Mouse (Mus musculus) kidney, adult 2 months (tissue): ENCODE data around the gene Arhgef7. TPM values are rescaled to one million over a fixed set of nuclear protein-coding genes. Genes with fewer than 3 reads are reported as not detected.
A peak's percentile ranks its signal among the peaks of the same experiment; 100 is the strongest.

Source experiments
- DNase-seq: peaks from one replicate; pipeline ENCODE4 v3.0.0; 2021
- H3K27ac ChIP-seq: fragments of 200-500 bp; 2 replicates; pipeline ENCODE4 v1.5.1; 2012; ENCODE audit warnings: low read depth, low read length, control low read depth, inconsistent platforms; ENCODE audit not compliant: insufficient read depth
- H3K27me3 ChIP-seq: fragments of 200-500 bp; replicated peaks from 2 replicates; pipeline ENCODE4 v1.6.1; 2012; ENCODE audit warnings: mild to moderate bottlenecking, moderate library complexity, low read length, inconsistent platforms; ENCODE audit not compliant: control insufficient read depth, insufficient read depth
- H3K36me3 ChIP-seq: fragments of 200-500 bp; 2 replicates; pipeline ENCODE4 v1.6.1; 2012; ENCODE audit warnings: mild to moderate bottlenecking, moderate library complexity, low read length, inconsistent platforms; ENCODE audit not compliant: control insufficient read depth, insufficient read depth
- H3K4me1 ChIP-seq: fragments of 200-500 bp; 2 replicates; pipeline ENCODE4 v1.6.1; 2011; ENCODE audit warnings: low read length; ENCODE audit not compliant: control insufficient read depth, insufficient read depth
- H3K4me3 ChIP-seq: fragments of 200-500 bp; 2 replicates; pipeline ENCODE4 v1.5.1; 2011; ENCODE audit warnings: mild to moderate bottlenecking, low read depth, low read length, control low read depth; ENCODE audit not compliant: insufficient read depth
- CTCF ChIP-seq: fragments of 200-500 bp; conservative IDR thresholded peaks from 2 replicates; pipeline ENCODE4 v1.5.1; 2011; ENCODE audit warnings: low read depth, mild to moderate bottlenecking, control low read depth, low read length, moderate library complexity, mixed read lengths; ENCODE audit not compliant: insufficient read depth, insufficient read length
- POLR2A ChIP-seq: fragments of 200-500 bp; IDR thresholded peaks from one replicate; pipeline ENCODE4 v1.6.1; 2011; ENCODE audit warnings: low read depth, low read length, control low read depth
- whole genome bisulfite sequencing: fragments of 180-500 bp; shearing (Covaris S2); methylation state at CpG from one replicate; pipeline ENCODE4 v1.1.7; 2018; 5-methylcytosine and 5-hydroxymethylcytosine counted together
- polyA plus RNA-seq: library from polyadenylated mRNA; depleted of rRNA; stranded (reverse); fragments of >200 nt; gene quantifications from 2 replicates; pipeline ENCODE4 v1.2.3, GENCODE M21; 2012

Arhgef7 gene
- polyA plus RNA-seq, 1 experiment = 49.6 TPM

DNA sequence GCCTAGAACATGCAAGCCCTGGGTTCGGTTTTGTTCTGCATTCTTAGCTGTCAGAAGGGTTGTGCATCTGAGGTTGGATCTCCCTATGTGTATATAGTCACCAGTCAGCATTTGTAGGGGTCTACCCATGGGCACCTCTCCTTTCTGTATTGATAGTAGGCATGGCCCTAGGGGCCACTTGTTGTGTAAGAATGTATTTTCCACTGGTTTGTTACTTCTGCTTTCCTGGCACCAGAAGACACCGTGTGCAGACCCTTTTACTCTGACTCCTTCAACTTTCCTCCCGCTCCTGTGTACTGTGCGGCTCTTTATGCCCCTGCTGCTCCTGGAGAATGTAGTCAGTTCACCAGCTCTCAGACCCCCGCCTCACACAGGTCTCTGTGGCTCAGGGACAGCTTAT lies 80.5 kb downstream of the Arhgef7 start:
- no peak overlapping the region for H3K4me3 ChIP-seq
- DNase-seq = no peak
- peaks cover 3% of the 10 kb centered on the region; the same call in 1 of the 2 replicates for H3K36me3 ChIP-seq
- WGBS = 92% methylated on average over 5 of the region's 5 CpGs
- no peak for TF ChIP-seq CTCF
- TF ChIP-seq POLR2A = no peak
- no peaks in the 10 kb centered on the region for H3K4me1 ChIP-seq
- no peak overlapping the region for H3K27ac ChIP-seq
- H3K27me3 ChIP-seq = no peaks in the 10 kb centered on the region

DNA sequence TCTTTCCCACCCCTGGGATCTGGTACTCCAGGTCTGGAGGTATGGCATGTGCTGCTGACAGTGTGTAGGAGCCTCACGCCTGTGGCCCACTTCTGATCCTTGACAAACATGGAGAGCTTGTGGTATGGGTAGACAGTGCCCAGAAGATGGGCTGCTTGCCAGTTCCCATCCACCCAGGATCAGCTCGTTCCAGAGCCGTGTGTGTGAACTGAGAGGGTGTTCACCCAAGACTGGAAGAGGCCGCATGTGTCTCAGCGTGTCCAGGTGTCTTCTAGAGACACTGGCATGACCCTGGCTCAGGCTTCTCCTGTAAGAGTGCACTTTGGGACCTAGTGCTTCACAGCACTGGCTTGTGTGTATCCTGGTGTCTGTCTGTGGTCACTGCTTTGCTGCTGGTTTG lies 82.9 kb downstream of the Arhgef7 start:
- Histone ChIP-seq H3K27me3 (no peaks in the 10 kb centered on the region), H3K36me3 (peaks cover 3% of the 10 kb centered on the region; the same call in 1 of the 2 replicates), H3K4me3 (no peak overlapping the region), H3K4me1 (no peaks in the 10 kb centered on the region), H3K27ac (no peak overlapping the region)
- TF ChIP-seq POLR2A = no peak
- TF ChIP-seq CTCF = no peak
- 81% methylated on average over 5 of the region's 5 CpGs for WGBS
- no peak for DNase-seq

DNA sequence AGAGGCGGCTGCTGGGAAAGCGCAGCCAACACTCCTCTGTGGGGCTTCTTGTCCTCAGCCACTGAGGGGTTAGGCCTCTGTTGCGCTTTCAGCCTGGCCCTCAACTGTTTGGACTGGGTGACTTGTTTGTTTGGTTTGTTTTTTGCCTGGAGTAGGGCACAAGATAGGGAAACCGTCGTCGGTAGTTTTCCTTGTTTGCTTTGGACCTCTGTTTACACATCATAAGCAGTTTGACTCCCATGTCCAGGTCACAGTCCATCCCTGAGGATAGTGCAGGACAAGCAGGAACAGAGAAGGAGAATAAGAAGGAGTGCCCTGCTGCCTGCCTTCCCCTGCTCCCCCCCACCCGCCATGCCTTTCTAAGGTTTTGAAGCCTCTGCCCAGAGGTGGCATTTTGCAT lies 86.3 kb downstream of the Arhgef7 start:
- WGBS = 75% methylated on average over 7 of the region's 7 CpGs
- DNase-seq = no peak
- Histone ChIP-seq H3K4me1 (no peaks in the 10 kb centered on the region), H3K36me3 (no peaks in the 10 kb centered on the region; the same call in none of the 2 replicates), H3K27me3 (no peaks in the 10 kb centered on the region), H3K27ac (no peak overlapping the region), H3K4me3 (no peak overlapping the region)
- TF ChIP-seq POLR2A = no peak
- no peak for TF ChIP-seq CTCF

DNA sequence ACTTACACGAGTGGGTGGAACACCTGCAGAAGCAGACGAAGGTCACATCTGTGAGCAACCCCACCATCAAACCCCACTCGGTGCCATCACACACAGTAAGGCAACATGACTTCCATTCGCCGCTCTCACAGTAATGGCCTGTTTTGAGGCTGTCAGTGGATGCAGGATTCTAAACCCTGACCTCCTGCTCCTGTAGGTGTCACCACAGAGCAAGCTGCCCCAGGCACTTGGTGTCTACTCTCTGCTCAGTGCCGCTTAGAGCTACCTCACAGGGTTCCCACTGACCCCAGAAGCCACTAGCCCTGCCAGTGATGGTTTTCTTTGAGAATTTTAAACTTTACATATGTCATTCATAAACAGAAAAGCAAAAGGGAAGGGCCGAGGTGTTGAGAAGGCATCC lies 87.7 kb downstream of the Arhgef7 start:
- WGBS = 79% methylated on average over 7 of the region's 7 CpGs
- DNase-seq = no peak

DNA sequence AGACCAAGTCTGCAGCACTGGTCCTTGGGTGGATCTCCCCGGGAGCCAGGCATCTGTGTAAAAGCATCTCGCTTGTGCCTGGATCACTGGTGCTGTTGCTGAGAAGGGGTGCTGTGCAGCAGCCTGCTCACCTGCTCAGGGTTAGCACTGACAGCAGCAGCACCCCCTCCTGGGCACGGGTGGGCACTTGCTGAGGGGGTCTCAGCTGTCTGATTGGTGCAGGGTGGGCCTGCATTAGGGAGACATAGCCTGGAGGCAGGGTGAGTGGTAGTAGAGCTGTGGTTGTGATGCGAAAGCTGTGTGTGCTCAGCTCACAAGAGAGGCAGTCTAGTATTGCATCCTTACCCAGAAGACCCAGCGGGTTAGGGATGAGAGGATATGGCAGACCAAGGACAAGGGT lies 92.6 kb downstream of the Arhgef7 start:
- TF ChIP-seq CTCF = no peak
- TF ChIP-seq POLR2A = no peak
- 82% methylated on average over 5 of the region's 5 CpGs for WGBS
- Histone ChIP-seq H3K36me3 (no peaks in the 10 kb centered on the region; the same call in none of the 2 replicates), H3K4me1 (no peaks in the 10 kb centered on the region), H3K27ac (no peak overlapping the region), H3K27me3 (no peaks in the 10 kb centered on the region), H3K4me3 (no peak overlapping the region)
- no peak for DNase-seq

More for the DNA sequence above, 87.7 kb downstream of the Arhgef7 start:
- Histone ChIP-seq H3K27me3 (no peaks in the 10 kb centered on the region), H3K4me3 (no peak overlapping the region), H3K4me1 (no peaks in the 10 kb centered on the region), H3K27ac (no peak overlapping the region), H3K36me3 (no peaks in the 10 kb centered on the region; the same call in none of the 2 replicates)
- TF ChIP-seq POLR2A (no peak), CTCF (peak; percentile 42)

DNA sequence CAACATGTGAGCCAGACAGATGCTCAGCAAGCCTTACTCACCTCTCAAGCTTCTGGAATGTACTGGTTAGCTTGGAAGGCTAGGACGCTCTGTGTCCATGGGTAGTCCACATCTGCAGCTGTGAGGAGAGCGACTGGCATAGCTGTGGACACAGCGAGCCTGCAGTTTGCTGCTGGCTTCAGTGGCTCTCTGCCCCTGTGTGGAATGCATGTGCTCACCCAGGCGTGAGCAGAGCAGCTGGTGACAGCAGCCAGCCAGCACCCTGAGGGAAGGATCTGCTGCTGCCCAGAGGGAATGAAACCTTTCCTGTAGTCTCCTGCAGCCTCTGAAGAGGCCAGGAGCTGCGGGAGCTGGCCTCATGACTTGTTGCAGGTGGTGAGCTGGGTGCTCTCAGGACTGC lies 93.0 kb downstream of the Arhgef7 start:
- H3K27me3 ChIP-seq = no peaks in the 10 kb centered on the region
- DNase-seq = no peak
- WGBS = 65% methylated on average over 5 of the region's 5 CpGs
- TF ChIP-seq POLR2A = no peak
- TF ChIP-seq CTCF = no peak
- H3K4me3 ChIP-seq = no peak overlapping the region
- H3K36me3 ChIP-seq = no peaks in the 10 kb centered on the region; the same call in none of the 2 replicates
- H3K27ac ChIP-seq = no peak overlapping the region
- no peaks in the 10 kb centered on the region for H3K4me1 ChIP-seq

DNA sequence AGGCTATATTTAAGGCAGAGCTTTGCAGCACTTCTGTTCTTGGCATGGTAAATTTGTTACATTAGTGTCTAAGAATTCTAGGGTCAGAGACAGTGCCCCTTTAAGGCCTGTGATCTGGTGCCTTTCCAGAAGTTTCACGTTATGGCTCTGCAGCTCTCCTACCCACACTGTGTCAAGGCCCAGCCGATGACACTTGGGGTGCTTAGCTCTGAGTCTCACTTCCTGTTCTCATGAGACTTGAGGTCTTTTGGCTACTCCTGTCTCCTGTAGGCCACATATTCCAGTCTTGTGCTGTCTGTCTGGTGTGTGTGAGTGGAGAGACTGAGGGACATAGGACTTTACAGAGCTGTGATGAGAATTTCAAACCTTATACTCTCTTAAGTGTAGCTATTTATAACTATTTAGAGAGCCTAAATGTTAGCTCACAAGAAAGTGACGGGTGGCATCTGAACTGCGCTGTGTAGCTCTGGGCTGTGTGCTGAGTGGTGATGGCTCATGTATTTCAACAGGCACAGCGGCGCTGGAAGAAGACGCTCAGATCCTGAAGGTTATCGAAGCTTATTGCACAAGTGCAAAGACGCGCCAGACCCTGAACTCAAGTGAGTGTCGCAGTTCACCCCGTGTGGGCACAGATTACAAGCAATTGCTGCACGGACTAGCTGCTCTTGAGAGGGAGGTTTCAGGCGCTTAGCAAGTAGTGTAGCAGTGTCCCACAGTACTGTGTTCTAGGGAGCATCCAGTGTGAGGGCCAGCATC lies 94.1 kb downstream of the Arhgef7 start:
- WGBS = 90% methylated on average over 14 of the region's 14 CpGs
- no peak overlapping the region for H3K27ac ChIP-seq
- no peaks in the 10 kb centered on the region for H3K27me3 ChIP-seq
- H3K4me3 ChIP-seq = no peak overlapping the region
- TF ChIP-seq CTCF (no peak), POLR2A (no peak)
- no peaks in the 10 kb centered on the region for H3K4me1 ChIP-seq
- no peak for DNase-seq
- no peaks in the 10 kb centered on the region; the same call in none of the 2 replicates for H3K36me3 ChIP-seq
